Mouse (Mus musculus) right cerebral cortex, postnatal 4 days (tissue): ENCODE measurements around the gene Csnk2b.
"Not testable (repeated sequence)": the region's sequence is repeated elsewhere in the genome, so short reads cannot be mapped to it uniquely, and the experiment has no call there.

Experiments
- DNase-seq: peaks from one replicate; pipeline ENCODE4 v3.0.0-alpha.2; 2022

Csnk2b gene

GRCm38 (mm10) chr17:35152121-35152520, 30.3 kb upstream of the Csnk2b start:
- DNase-seq: no peak

GRCm38 (mm10) chr17:35147922-35148639, 26.2 kb upstream of the Csnk2b start:
- DNase-seq: no peak

- no peak for DNase-seq
These were observed 25.5 kb upstream of the Csnk2b start for GRCm38 (mm10) chr17:35147348-35147747.

GRCm38 (mm10) chr17:35146139-35146538, 24.3 kb upstream of the Csnk2b start:
- no peak for DNase-seq

- no peak for DNase-seq
These were observed 20.1 kb upstream of the Csnk2b start for GRCm38 (mm10) chr17:35141971-35142370.

GRCm38 (mm10) chr17:35140490-35140996, 18.7 kb upstream of the Csnk2b start:
- no peak for DNase-seq

GRCm38 (mm10) chr17:35139269-35139668, 17.4 kb upstream of the Csnk2b start:
- no peak for DNase-seq

GRCm38 (mm10) chr17:35135591-35136320, 13.9 kb upstream of the Csnk2b start:
- no peak for DNase-seq

GRCm38 (mm10) chr17:35134801-35135590, 13.1 kb upstream of the Csnk2b start, which contains the start of gene Bag6:
TSS of gene Bag6 (plus strand) at chr17:35135178.
- peak; percentile 97 for DNase-seq

- no peak for DNase-seq
These were observed 11.7 kb upstream of the Csnk2b start for GRCm38 (mm10) chr17:35133517-35133916.

GRCm38 (mm10) chr17:35132174-35132560, 10.3 kb upstream of the Csnk2b start:
- DNase-seq: no peak

GRCm38 (mm10) chr17:35131500-35132173, 9.8 kb upstream of the Csnk2b start, which contains the start of gene Apom:
TSS of gene Apom (minus strand) at chr17:35132050.
- DNase-seq: no peak

- DNase-seq: no peak
These were observed 9.2 kb upstream of the Csnk2b start for GRCm38 (mm10) chr17:35131038-35131437.

- no peak for DNase-seq
These were observed 7.1 kb upstream of the Csnk2b start for GRCm38 (mm10) chr17:35128996-35129395.

- DNase-seq: no peak
These were observed 5.2 kb upstream of the Csnk2b start for GRCm38 (mm10) chr17:35127017-35127416.

- DNase-seq: peak; percentile 68
These were observed 4.4 kb upstream of the Csnk2b start, which contains the start of gene D17H6S53E for GRCm38 (mm10) chr17:35126206-35126611. TSS of gene D17H6S53E (plus strand) at chr17:35126373.

GRCm38 (mm10) chr17:35125578-35125977, 3.7 kb upstream of the Csnk2b start:
- no peak for DNase-seq

GRCm38 (mm10) chr17:35125081-35125480, 3.2 kb upstream of the Csnk2b start:
- DNase-seq: no peak

- not testable (repeated sequence) for DNase-seq
These were observed 2.5 kb upstream of the Csnk2b start for GRCm38 (mm10) chr17:35124261-35124896.

GRCm38 (mm10) chr17:35123287-35123686, 1.4 kb upstream of the Csnk2b start:
- not testable (repeated sequence) for DNase-seq

GRCm38 (mm10) chr17:35121143-35121799, 582 bp downstream of the Csnk2b start, which contains the start of gene Gpank1:
TSS of gene Gpank1 (plus strand) at chr17:35121455.
- DNase-seq: peak; percentile 96
